Mouse (Mus musculus) intestine, postnatal 0 days (tissue): ENCODE results near the gene Clcn2. TPM values are rescaled to one million over a fixed set of nuclear protein-coding genes. Genes with fewer than 3 reads are reported as not detected.
"Not testable (repeated sequence)": the region's sequence is repeated elsewhere in the genome, so short reads cannot be mapped to it uniquely, and the experiment has no call there.

Experiments used
- ATAC-seq: fragments of 200-750 bp; cut with Nextera tagmentation; 2 replicates; pipeline ENCODE4 v1.8.0; 2017; ENCODE audit warnings: mild to moderate bottlenecking, moderate TSS enrichment, moderate library complexity
- H3K27ac ChIP-seq: fragments of 300-500 bp; sonication (generic); 2 replicates; pipeline ENCODE4 v1.5.1; 2014; ENCODE audit warnings: mild to moderate bottlenecking, low read depth, low read length, moderate library complexity
- H3K27me3 ChIP-seq: fragments of 300-500 bp; sonication (generic); replicated peaks from 2 replicates; pipeline ENCODE4 v1.6.1; 2014; ENCODE audit warnings: low read length, mixed read lengths; ENCODE audit not compliant: control insufficient read depth, insufficient read depth
- H3K36me3 ChIP-seq: fragments of 300-500 bp; sonication (generic); 2 replicates; pipeline ENCODE4 v1.6.1; 2014; ENCODE audit warnings: mild to moderate bottlenecking, moderate library complexity; ENCODE audit not compliant: control insufficient read depth, insufficient read depth
- H3K4me1 ChIP-seq: fragments of 300-500 bp; sonication (generic); replicated peaks from 2 replicates; pipeline ENCODE4 v1.6.1; 2014; ENCODE audit warnings: antibody characterized with exemption, low read length, mixed read lengths; ENCODE audit not compliant: control insufficient read depth, insufficient read depth
- H3K4me2 ChIP-seq: fragments of 300-500 bp; sonication (generic); replicated peaks from 2 replicates; pipeline ENCODE4 v1.6.1; 2014; ENCODE audit warnings: low read depth, mild to moderate bottlenecking, moderate library complexity
- H3K4me3 ChIP-seq: fragments of 300-500 bp; sonication (generic); 2 replicates; pipeline ENCODE4 v1.5.1; 2014; ENCODE audit warnings: low read depth, low read length
- H3K9ac ChIP-seq: fragments of 300-500 bp; sonication (generic); 2 replicates; pipeline ENCODE4 v1.6.1; 2014; ENCODE audit warnings: mild to moderate bottlenecking, low read depth, low read length
- H3K9me3 ChIP-seq: fragments of 300-500 bp; sonication (generic); 2 replicates; pipeline ENCODE4 v1.6.1; 2016; ENCODE audit warnings: mixed run types; ENCODE audit not compliant: control insufficient read depth
- CTCF ChIP-seq: sonication (generic); IDR thresholded peaks from 2 replicates; pipeline ENCODE4 v1.5.1; 2016; ENCODE audit warnings: low read depth, mild to moderate bottlenecking, control low read depth, antibody characterized with exemption, moderate library complexity
- WGBS: fragments of 180-500 bp; shearing (Covaris S2); extraction: QIAGEN DNeasy Blood & Tissue Kit; methylation state at CpG from one replicate; pipeline ENCODE4 v1.1.7; 2014; 5-methylcytosine and 5-hydroxymethylcytosine counted together
- polyA plus RNA-seq: library from polyadenylated mRNA; unstranded; fragments of >200 nt; fragmentation: Nextera tagmentation; extraction: Ambion mirVana; gene quantifications from 2 replicates; pipeline ENCODE4 v1.2.1, GENCODE M21; 2015

Clcn2 gene
- polyA plus RNA-seq, 1 experiment from 2014 or later = 5.4 TPM

DNA sequence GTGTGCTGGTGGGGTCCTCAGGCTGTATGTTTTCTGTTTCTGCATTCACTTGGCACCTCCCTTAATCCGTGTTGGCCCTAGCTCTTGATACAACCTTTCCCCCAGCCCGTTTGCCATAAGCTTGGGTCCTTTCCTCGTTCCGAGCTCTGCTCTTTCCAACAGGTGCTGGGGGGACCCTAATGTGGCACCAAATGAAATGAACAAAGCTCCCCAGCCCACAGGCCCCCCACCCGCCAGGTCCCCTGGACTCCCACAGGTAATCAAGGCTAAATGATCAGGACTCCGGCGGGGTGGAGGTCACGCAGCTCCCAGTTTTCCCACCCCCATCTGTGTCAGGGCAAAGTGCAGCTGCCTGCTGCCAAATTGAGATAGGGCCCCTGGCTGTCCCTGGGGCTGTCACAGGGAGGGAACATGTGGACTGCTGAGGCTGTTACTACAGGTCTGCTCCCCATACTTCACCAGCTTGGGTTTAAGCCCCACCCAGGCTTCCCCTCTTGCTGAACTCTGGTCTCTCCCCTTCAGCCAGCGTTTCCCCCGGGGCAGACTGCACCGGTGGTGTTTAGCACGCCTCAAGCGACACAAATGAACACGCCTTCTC lies 43.7 kb downstream of the Clcn2 start:
- H3K4me1 ChIP-seq = no peaks in the 10 kb centered on the region; the same call in 1 of the 2 replicates
- H3K9me3 ChIP-seq = no peaks in the 10 kb centered on the region
- H3K4me2 ChIP-seq = peak overlapping the region; percentile 78
- H3K27me3 ChIP-seq = no peaks in the 10 kb centered on the region
- TF ChIP-seq CTCF = no peak
- H3K36me3 ChIP-seq = peaks cover 34% of the 10 kb centered on the region
- peak overlapping the region; percentile 95 for H3K9ac ChIP-seq
- H3K4me3 ChIP-seq = peak overlapping the region; percentile 93
- WGBS = 1% methylated on average over 14 of the region's 14 CpGs
- H3K27ac ChIP-seq = peak overlapping the region; percentile 98
- peak; percentile 55 for ATAC-seq

DNA sequence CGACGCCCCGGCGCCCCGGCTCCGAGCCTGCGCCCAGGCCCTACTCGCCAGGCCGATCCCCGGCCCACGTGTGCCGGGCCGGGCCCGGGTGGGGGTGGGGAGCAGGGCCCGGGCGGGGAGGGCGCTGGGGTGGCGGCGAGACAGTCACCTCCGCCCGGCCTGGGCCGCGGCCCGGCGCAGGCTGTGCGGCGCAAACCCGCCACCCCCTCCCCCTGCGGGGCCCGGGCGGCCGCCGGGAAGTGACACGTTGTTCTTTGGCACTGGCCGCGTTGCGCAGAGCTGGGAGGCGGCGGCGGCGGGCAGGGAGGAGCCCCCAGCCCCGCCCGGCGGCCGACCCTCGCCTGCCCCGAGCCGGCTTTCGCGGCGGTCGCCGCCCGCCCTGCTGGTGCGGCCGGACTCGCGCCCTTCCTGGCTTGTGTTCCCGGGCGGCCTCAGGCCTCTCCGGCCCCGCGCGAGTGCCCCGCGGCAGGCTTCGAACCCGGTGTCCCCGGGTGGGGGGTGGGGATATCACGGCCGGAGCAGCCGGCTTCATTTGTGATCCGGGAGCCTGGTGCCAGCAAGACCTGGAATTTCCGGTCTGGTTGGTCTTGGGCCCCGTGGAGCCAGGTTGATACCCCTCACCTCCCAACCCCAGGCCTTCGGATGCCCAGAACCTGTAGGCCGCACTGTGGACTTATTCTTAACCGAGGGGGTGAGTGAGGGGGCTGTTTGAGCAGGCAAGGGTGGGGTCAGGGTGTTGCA lies 44.4 kb downstream of the Clcn2 start:
- Histone ChIP-seq H3K4me2 (peak overlapping the region; percentile 78), H3K9ac (peak overlapping the region; percentile 95), H3K27ac (peak overlapping the region; percentile 98), H3K4me1 (no peaks in the 10 kb centered on the region; the same call in 1 of the 2 replicates), H3K27me3 (no peaks in the 10 kb centered on the region), H3K36me3 (peaks cover 28% of the 10 kb centered on the region), H3K9me3 (no peaks in the 10 kb centered on the region), H3K4me3 (peak overlapping the region; percentile 93)
- peak; percentile 74 for ATAC-seq
- WGBS = under 1% methylated on average over 43 of the region's 78 CpGs
- no peak for TF ChIP-seq CTCF

DNA sequence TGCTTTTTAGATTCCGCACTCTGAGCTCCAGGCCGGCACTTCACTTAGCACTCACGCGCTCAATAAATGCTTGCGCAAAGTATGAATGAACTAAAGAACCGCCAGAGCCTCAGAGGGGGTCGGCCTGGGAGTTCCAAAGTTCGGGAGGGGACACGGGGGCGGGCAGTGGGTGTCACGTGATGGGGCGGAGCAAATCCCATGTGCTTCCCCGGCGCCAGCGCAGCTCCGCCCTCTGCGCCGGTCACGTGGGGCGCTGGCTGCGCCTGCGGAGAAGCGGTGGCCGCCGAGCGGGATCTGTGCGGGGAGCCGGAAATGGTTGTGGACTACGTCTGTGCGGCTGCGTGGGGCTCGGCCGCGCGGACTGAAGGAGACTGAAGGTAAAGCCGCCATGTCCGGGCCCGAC lies 45.0 kb downstream of the Clcn2 start:
- Histone ChIP-seq H3K4me1 (no peaks in the 10 kb centered on the region; the same call in 1 of the 2 replicates), H3K27ac (peak overlapping the region; percentile 98), H3K9ac (peak overlapping the region; percentile 95), H3K4me2 (peak overlapping the region; percentile 78), H3K4me3 (peak overlapping the region; percentile 93), H3K36me3 (peaks cover 24% of the 10 kb centered on the region), H3K27me3 (no peaks in the 10 kb centered on the region), H3K9me3 (no peaks in the 10 kb centered on the region)
- ATAC-seq = peak; percentile 89
- WGBS = under 1% methylated on average over 36 of the region's 38 CpGs
- no peak for TF ChIP-seq CTCF

DNA sequence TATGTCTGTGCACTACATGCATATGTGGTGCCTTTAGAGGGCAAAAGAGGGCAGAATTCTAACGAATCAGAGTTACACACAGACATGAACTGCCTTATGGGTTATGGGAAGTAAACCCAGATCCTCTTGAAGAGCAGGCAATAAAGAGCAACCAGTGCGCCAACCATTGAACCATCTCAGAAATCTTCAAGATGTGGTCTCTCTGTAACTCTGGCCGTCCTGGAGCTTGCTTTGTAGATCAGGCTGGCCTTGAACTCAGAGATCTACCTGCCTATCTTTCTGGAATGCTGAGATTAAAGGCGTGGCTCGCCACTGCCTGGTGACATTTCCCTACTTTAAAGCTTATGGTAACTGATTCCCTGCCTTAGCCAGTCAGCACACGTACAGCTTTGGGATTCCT lies 45.7 kb downstream of the Clcn2 start:
- 14% methylated on average over 6 of the region's 6 CpGs for WGBS
- peak overlapping the region; percentile 78 for H3K4me2 ChIP-seq
- peaks cover 17% of the 10 kb centered on the region for H3K36me3 ChIP-seq
- no peak for TF ChIP-seq CTCF
- H3K9ac ChIP-seq = no peak overlapping the region
- ATAC-seq = no peak
- H3K27ac ChIP-seq = peak overlapping the region; percentile 98; the same call in 1 of the 2 replicates
- H3K4me1 ChIP-seq = no peaks in the 10 kb centered on the region; the same call in 1 of the 2 replicates
- H3K4me3 ChIP-seq = peak overlapping the region; percentile 93; the same call in 1 of the 2 replicates
- H3K27me3 ChIP-seq = no peaks in the 10 kb centered on the region
- no peaks in the 10 kb centered on the region for H3K9me3 ChIP-seq

DNA sequence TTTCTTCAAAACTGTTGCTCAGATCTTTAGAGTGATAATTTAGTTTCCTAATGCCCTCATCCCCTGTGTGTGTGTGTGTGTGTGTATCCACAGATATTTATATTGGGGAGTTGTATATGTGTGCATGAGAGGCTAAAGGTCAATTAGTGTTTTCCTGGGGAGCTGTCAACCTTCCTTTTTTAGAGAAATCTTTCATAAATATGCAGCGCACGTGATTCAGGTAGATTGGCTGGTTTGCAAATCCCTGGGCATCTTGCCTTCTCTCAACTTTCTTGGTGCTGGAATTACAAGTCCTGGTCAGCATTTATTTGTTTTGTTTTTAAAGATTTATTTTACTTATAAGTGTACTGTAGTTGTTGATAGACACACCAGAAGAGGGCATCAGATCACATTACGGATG lies 47.3 kb downstream of the Clcn2 start:
- H3K4me3 ChIP-seq = no peak overlapping the region
- peaks cover 2% of the 10 kb centered on the region for H3K36me3 ChIP-seq
- H3K4me2 ChIP-seq = no peak overlapping the region
- ATAC-seq = no peak
- no peak overlapping the region for H3K9ac ChIP-seq
- no peaks in the 10 kb centered on the region for H3K27me3 ChIP-seq
- H3K27ac ChIP-seq = no peak overlapping the region
- WGBS = 82% methylated on average over 3 of the region's 3 CpGs
- no peaks in the 10 kb centered on the region for H3K9me3 ChIP-seq
- TF ChIP-seq CTCF = no peak
- H3K4me1 ChIP-seq = no peaks in the 10 kb centered on the region; the same call in 1 of the 2 replicates

DNA sequence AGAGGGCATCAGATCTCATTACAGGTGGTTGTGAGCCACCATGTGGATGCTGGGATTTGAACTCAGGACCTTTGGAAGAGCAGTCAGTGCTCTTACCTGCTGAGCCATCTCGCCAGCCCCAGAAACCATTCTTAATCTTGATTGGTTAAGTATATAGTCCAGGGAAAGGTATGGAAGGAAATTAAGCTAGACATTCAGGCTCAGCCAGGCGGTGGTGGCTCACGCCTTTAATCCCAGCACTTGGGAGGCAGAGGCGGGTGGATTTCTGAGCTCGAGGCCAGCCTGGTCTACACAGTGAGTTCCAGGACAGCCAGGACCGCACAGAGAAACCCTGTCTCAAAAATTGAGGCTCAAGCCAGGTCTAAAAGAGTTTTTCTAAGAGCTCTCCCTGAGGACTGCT lies 49.5 kb downstream of the Clcn2 start, which contains the start of gene Eif4g1:
Gene Eif4g1, plus strand, starts transcription at position 301 of the 400 bp plus-strand sequence.
- not testable (repeated sequence) for H3K4me3 ChIP-seq, H3K4me2 ChIP-seq, ATAC-seq, H3K27ac ChIP-seq, H3K36me3 ChIP-seq, H3K27me3 ChIP-seq, H3K9ac ChIP-seq, H3K4me1 ChIP-seq, H3K9me3 ChIP-seq
- 92% methylated on average over 3 of the region's 6 CpGs for WGBS
